Mouse (Mus musculus): ENCODE measurements at regions not wholly inside any gene's neighbourhood (a gene's known extent, or its start where the extent isn't known, plus 50 kb on each side); places are given as distances from the start of the nearest gene placed in this dataset.

- no peak for TF ChIP-seq POLR2A (IDR thresholded peaks at IDR 0.05; ENCODE audit: control insufficient read depth, low read depth, low read length)
- no peak for TF ChIP-seq CTCF (IDR thresholded peaks at IDR 0.05; ENCODE audit: control insufficient read depth, insufficient read depth, insufficient replicate concordance, low read depth, low read length)
These were observed 108.4 kb downstream of the Ddx1 start for GRCm38 (mm10) chr12:13140636-13141035.

All from testis, adult 2 months (tissue).